Mouse (Mus musculus): ENCODE measurements around the gene Neurog1.

- no peak for TF ChIP-seq POLR2A (IDR thresholded peaks at IDR 0.05; ENCODE audit: low read depth, low read length)
- no peak for TF ChIP-seq CTCF (conservative IDR thresholded peaks at IDR 0.05; ENCODE audit: insufficient read depth, insufficient read length, low read depth, low read length)
Measured at GRCm38 (mm10) chr13:56283321-56283720, 31.4 kb upstream of the Neurog1 start.
